Mouse (Mus musculus) brain, embryonic 14.5 days (tissue): ENCODE results near the gene Dnajc8.

ENCODE experiments used
- CTCF ChIP-seq: fragments of 200-500 bp; IDR thresholded peaks from 2 replicates; pipeline ENCODE4 v1.5.1; 2012; ENCODE audit warnings: inconsistent platforms, mild to moderate bottlenecking, moderate library complexity, borderline replicate concordance; ENCODE audit not compliant: insufficient read depth, insufficient read length; ENCODE audit errors: extremely low read depth
- POLR2A ChIP-seq: fragments of 200-500 bp; IDR thresholded peaks from 2 replicates; pipeline ENCODE4 v1.6.1; 2012; ENCODE audit warnings: mild to moderate bottlenecking, inconsistent platforms, borderline replicate concordance; ENCODE audit not compliant: poor library complexity, insufficient read depth, insufficient read length, severe bottlenecking; ENCODE audit errors: extremely low read depth

DNA sequence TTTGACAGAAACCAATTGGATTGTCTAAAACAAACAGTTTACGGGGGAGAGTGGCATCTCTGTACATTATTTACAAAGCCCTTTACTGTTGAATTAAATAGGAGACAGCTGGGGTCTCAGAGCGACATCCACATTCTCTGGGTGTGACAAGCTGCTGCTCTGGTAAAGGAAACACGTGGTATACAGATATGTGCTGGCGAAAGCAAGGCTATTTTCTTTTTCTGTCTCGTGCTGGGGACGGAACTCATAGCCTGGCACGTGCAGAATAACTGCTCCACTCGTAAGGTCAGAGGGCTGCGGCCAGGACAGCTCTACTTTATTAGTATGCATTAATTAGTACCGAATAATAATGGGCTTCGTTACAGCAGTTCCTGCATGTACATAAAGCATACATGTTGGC is 38.0 kb downstream of the Dnajc8 start:
- TF ChIP-seq CTCF (no peak), POLR2A (no peak)
